Mouse (Mus musculus) heart, embryonic 11.5 days (tissue): ENCODE measurements around the gene Erc1. TPM values are rescaled to one million over a fixed set of nuclear protein-coding genes. Genes with fewer than 3 reads are reported as not detected.

Source experiments
- ATAC-seq: fragments of 200-750 bp; cut with Nextera tagmentation; replicated peaks from 2 replicates; pipeline ENCODE4 v1.8.0; 2017; ENCODE audit warnings: moderate library complexity; ENCODE audit not compliant: insufficient number of reproducible peaks, low FRiP score, low TSS enrichment
- H3K27ac ChIP-seq: fragments of 300-500 bp; sonication (generic); 2 replicates; pipeline ENCODE4 v1.5.1; 2014; ENCODE audit warnings: mild to moderate bottlenecking, low read depth, low read length
- H3K27me3 ChIP-seq: fragments of 300-500 bp; sonication (generic); 2 replicates; pipeline ENCODE4 v1.6.1; 2014; ENCODE audit warnings: mild to moderate bottlenecking, low read length, mixed read lengths; ENCODE audit not compliant: control insufficient read depth, insufficient read depth
- H3K36me3 ChIP-seq: fragments of 300-500 bp; sonication (generic); 2 replicates; pipeline ENCODE4 v1.6.1; 2014; ENCODE audit warnings: mild to moderate bottlenecking, low read length, moderate library complexity, mixed read lengths; ENCODE audit not compliant: control insufficient read depth, insufficient read depth
- H3K4me1 ChIP-seq: fragments of 300-500 bp; sonication (generic); 2 replicates; pipeline ENCODE4 v1.6.1; 2014; ENCODE audit warnings: low read length; ENCODE audit not compliant: control insufficient read depth, insufficient read depth
- H3K4me2 ChIP-seq: fragments of 300-500 bp; sonication (generic); 2 replicates; pipeline ENCODE4 v1.6.1; 2014; ENCODE audit warnings: mild to moderate bottlenecking, moderate library complexity
- H3K4me3 ChIP-seq: fragments of 300-500 bp; sonication (generic); 2 replicates; pipeline ENCODE4 v1.5.1; 2014; ENCODE audit warnings: low read depth, low read length
- H3K9ac ChIP-seq: fragments of 300-500 bp; sonication (generic); 2 replicates; pipeline ENCODE4 v1.6.1; 2014; ENCODE audit warnings: mild to moderate bottlenecking, low read depth, low read length, moderate library complexity
- H3K9me3 ChIP-seq: fragments of 300-500 bp; sonication (generic); replicated peaks from 2 replicates; pipeline ENCODE4 v1.6.1; 2016; ENCODE audit warnings: low read length; ENCODE audit not compliant: control insufficient read depth
- WGBS: fragments of 180-500 bp; shearing (Covaris S2); extraction: QIAGEN DNeasy Blood & Tissue Kit; methylation state at CpG from one replicate; pipeline ENCODE4 v1.1.7; 2014; ENCODE audit not compliant: insufficient replicate concordance; 5-methylcytosine and 5-hydroxymethylcytosine counted together
- polyA plus RNA-seq: library from polyadenylated mRNA; unstranded; fragments of >200 nt; fragmentation: Nextera tagmentation; extraction: Ambion mirVana; gene quantifications from 2 replicates; pipeline ENCODE4 v1.2.1, GENCODE M21; 2014

Gene Erc1
- polyA plus RNA-seq, 1 experiment from 2014 or later = 21.8 TPM

GRCm38 (mm10) chr6:119585652-119586375 lies 262.2 kb downstream of the Erc1 start:
- no peak for ATAC-seq
- peak overlapping the region; percentile 37 for H3K27ac ChIP-seq
- peaks cover 28% of the 10 kb centered on the region for H3K4me1 ChIP-seq
- no peaks in the 10 kb centered on the region for H3K36me3 ChIP-seq
- no peak overlapping the region for H3K4me3 ChIP-seq
- no peaks in the 10 kb centered on the region for H3K9me3 ChIP-seq
- WGBS = 60% methylated on average over 5 of the region's 5 CpGs
- no peak overlapping the region for H3K9ac ChIP-seq
- H3K4me2 ChIP-seq = no peak overlapping the region
- no peaks in the 10 kb centered on the region for H3K27me3 ChIP-seq

GRCm38 (mm10) chr6:119584061-119584460 lies 263.9 kb downstream of the Erc1 start:
- no peaks in the 10 kb centered on the region for H3K27me3 ChIP-seq
- no peak for ATAC-seq
- H3K9ac ChIP-seq = no peak overlapping the region
- no peak overlapping the region for H3K4me3 ChIP-seq
- H3K36me3 ChIP-seq = no peaks in the 10 kb centered on the region
- no peak overlapping the region for H3K27ac ChIP-seq
- H3K4me2 ChIP-seq = no peak overlapping the region
- 75% methylated on average over 1 of the region's 1 CpGs for WGBS
- H3K4me1 ChIP-seq = peaks cover 21% of the 10 kb centered on the region
- H3K9me3 ChIP-seq = no peaks in the 10 kb centered on the region

DNA sequence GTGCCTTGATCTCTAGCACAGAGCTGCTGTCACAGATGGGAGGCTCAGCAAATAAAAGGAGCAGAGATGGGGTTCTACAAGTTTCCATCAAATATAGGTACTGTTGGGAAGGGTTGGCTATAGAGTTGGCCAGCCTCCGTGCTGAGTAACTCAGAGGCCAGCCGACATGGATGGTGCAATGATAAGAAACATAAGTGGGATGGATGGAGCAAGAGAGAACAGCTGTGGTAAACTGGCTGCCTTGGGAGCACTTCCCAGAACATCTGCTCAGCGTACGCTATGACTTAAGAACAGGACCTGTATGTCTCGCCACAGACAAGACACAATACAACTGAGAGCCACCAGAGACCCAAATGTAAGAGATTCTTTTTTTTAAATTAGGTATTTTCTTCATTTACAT lies 264.8 kb downstream of the Erc1 start:
- WGBS = 82% methylated on average over 5 of the region's 5 CpGs
- Histone ChIP-seq H3K36me3 (no peaks in the 10 kb centered on the region), H3K27me3 (no peaks in the 10 kb centered on the region), H3K9me3 (no peaks in the 10 kb centered on the region), H3K9ac (no peak overlapping the region), H3K4me1 (peaks cover 21% of the 10 kb centered on the region), H3K4me3 (no peak overlapping the region), H3K27ac (no peak overlapping the region), H3K4me2 (no peak overlapping the region)
- ATAC-seq = no peak

GRCm38 (mm10) chr6:119576706-119577105 lies 271.3 kb downstream of the Erc1 start:
- H3K4me1 ChIP-seq = peaks cover 4% of the 10 kb centered on the region; the same call in 1 of the 2 replicates
- no peak for ATAC-seq
- H3K4me2 ChIP-seq = no peak overlapping the region
- H3K36me3 ChIP-seq = peaks cover 9% of the 10 kb centered on the region
- no peak overlapping the region for H3K9ac ChIP-seq
- WGBS = 90% methylated on average over 4 of the region's 4 CpGs
- no peak overlapping the region for H3K4me3 ChIP-seq
- H3K27ac ChIP-seq = no peak overlapping the region
- H3K9me3 ChIP-seq = no peaks in the 10 kb centered on the region
- no peaks in the 10 kb centered on the region for H3K27me3 ChIP-seq

- no peak for ATAC-seq
- H3K9me3 ChIP-seq = no peaks in the 10 kb centered on the region
- peaks cover 6% of the 10 kb centered on the region; the same call in 1 of the 2 replicates for H3K4me1 ChIP-seq
- no peak overlapping the region for H3K4me2 ChIP-seq
- 92% methylated on average over 12 of the region's 12 CpGs for WGBS
- no peaks in the 10 kb centered on the region for H3K27me3 ChIP-seq
- no peak overlapping the region for H3K27ac ChIP-seq
- peaks cover 9% of the 10 kb centered on the region for H3K36me3 ChIP-seq
- no peak overlapping the region for H3K4me3 ChIP-seq
- no peak overlapping the region for H3K9ac ChIP-seq
These were observed 272.6 kb downstream of the Erc1 start for GRCm38 (mm10) chr6:119575331-119575730.

- H3K27me3 ChIP-seq = no peaks in the 10 kb centered on the region
- no peak overlapping the region for H3K27ac ChIP-seq
- H3K9ac ChIP-seq = no peak overlapping the region
- H3K4me2 ChIP-seq = no peak overlapping the region
- H3K36me3 ChIP-seq = peaks cover 9% of the 10 kb centered on the region
- no peaks in the 10 kb centered on the region for H3K9me3 ChIP-seq
- peak; percentile 36; the same call in 1 of the 2 replicates for ATAC-seq
- peaks cover 6% of the 10 kb centered on the region; the same call in 1 of the 2 replicates for H3K4me1 ChIP-seq
- H3K4me3 ChIP-seq = no peak overlapping the region
- 55% methylated on average over 7 of the region's 7 CpGs for WGBS
These were observed 275.7 kb downstream of the Erc1 start for GRCm38 (mm10) chr6:119572296-119572695.

DNA sequence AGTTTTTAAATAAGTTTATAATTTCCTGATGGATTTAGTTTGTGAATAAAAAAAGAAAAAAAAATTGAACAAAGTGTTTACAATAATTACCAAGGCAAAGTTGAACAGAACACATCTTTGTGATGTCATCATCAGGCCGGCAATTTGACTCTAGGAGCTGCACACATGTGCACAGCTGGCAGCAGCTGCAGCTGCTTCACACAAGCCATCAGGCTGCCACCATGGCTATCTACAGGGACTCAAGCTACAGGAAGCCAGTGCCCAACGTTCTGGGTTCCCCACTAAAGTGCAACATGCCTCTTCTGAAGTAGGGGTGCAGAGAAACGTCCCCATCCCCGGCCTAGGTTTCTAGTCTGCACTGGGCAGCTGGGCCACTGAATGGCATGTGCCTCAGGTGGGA lies 277.2 kb downstream of the Erc1 start:
- Histone ChIP-seq H3K27me3 (no peaks in the 10 kb centered on the region), H3K9me3 (no peaks in the 10 kb centered on the region), H3K9ac (no peak overlapping the region), H3K4me1 (peaks cover 6% of the 10 kb centered on the region; the same call in 1 of the 2 replicates), H3K4me3 (no peak overlapping the region), H3K4me2 (no peak overlapping the region), H3K36me3 (peaks cover 9% of the 10 kb centered on the region), H3K27ac (no peak overlapping the region)
- ATAC-seq = no peak
- WGBS = 73% methylated on average over 4 of the region's 4 CpGs

DNA sequence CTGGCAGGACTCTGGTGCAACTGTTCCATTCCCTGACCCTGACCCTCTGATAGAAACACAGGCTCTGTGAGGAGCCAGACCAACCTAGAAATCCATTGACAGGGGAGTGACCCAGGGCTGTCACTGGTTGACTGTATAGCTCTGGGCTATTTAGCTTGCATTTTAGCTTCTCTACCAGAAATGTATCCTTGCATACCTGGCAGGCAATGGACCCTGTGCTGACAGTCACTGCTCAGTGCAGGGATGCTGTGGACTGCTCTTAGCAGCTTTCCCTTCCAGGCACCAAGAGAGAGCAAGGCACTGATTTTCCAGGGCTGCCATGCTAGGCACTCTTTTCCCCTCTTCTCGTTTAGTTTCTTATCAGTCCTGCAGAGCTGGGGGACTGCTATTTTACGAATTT lies 279.6 kb downstream of the Erc1 start:
- Histone ChIP-seq H3K27me3 (no peaks in the 10 kb centered on the region), H3K4me3 (no peak overlapping the region), H3K9me3 (no peaks in the 10 kb centered on the region), H3K4me1 (peaks cover 6% of the 10 kb centered on the region; the same call in 1 of the 2 replicates), H3K4me2 (no peak overlapping the region), H3K9ac (no peak overlapping the region), H3K27ac (no peak overlapping the region), H3K36me3 (peaks cover 4% of the 10 kb centered on the region; the same call in 1 of the 2 replicates)
- ATAC-seq = no peak
- WGBS = 36% methylated on average over 2 of the region's 2 CpGs
